Mouse (Mus musculus): ENCODE measurements at regions not wholly inside any gene's neighbourhood (a gene's known extent, or its start where the extent isn't known, plus 50 kb on each side); places are given as distances from the start of the nearest gene placed in this dataset.

DNA sequence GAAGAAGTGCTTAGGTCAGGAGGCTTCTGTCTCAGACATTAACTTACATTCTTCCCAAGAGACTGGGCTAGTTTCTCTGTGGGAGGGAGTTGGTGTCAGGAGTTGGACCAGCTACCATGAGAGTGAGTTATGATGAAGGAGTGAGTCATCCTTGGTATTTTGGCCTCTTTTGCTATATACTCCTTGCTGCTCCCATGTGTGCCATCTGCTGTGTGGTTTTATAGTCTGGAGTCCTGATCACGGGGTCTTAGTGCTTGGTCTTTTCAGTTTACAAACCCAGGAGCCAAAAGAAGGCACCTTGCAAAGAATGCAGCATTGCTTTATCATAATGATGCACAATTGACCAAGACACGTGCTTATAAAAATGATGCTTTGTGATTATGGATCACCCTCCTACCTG, 56.6 kb downstream of the Zfp503 start:
- WGBS: 70% methylated on average over 2 of the region's 2 CpGs
- Histone ChIP-seq H3K4me3 (replicated peaks; ENCODE audit: low read depth, low read length) (no peak overlapping the region), H3K4me2 (ENCODE audit: low read length) (no peak overlapping the region), H3K9me3 (replicated peaks; ENCODE audit: low read length) (no peaks in the 10 kb centered on the region), H3K27me3 (ENCODE audit: insufficient read depth, low read length) (no peaks in the 10 kb centered on the region), H3K9ac (ENCODE audit: low read depth, low read length) (no peak overlapping the region), H3K36me3 (ENCODE audit: insufficient read depth, low read length) (no peaks in the 10 kb centered on the region), H3K27ac (no peak overlapping the region), H3K4me1 (replicated peaks; ENCODE audit: insufficient read depth, low read length) (no peaks in the 10 kb centered on the region)
- TF ChIP-seq CTCF (IDR thresholded peaks at IDR 0.05; ENCODE audit: low read depth): no peak
- ATAC-seq (replicated peaks; ENCODE audit: low FRiP score, low read depth): no peak
- DNase-seq (ENCODE audit: low spot score): peak; percentile 18

DNA sequence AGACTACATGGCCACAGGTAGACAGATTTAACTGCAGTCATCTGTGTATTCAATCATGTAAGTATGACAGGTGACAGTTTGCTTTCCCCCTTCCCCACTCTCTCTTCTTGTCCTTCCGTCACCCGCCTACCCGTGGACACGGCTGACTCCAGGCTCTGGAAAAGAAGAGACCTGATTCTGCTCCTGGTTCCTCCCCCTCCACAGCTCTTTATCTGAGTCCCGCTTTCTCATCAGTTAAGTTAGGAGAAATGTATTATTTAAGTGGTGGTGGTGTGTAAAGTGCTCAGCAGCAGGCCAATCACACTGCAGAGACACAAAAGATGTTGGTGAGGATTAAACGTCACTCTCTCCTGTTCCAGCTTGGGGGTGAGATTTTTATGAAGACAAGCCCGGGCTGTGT, 57.5 kb downstream of the Zfp503 start:
- no peak for DNase-seq (ENCODE audit: low spot score)
- TF ChIP-seq CTCF (IDR thresholded peaks at IDR 0.05; ENCODE audit: low read depth): no peak

GRCm38 (mm10) chr14:21929048-21929447, 60.4 kb downstream of the Zfp503 start:
- H3K9ac ChIP-seq (ENCODE audit: low read depth, low read length): no peak overlapping the region
- no peaks in the 10 kb centered on the region for H3K27me3 ChIP-seq (ENCODE audit: insufficient read depth, low read length)
- H3K4me2 ChIP-seq (ENCODE audit: low read length): no peak overlapping the region
- H3K4me1 ChIP-seq (replicated peaks; ENCODE audit: insufficient read depth, low read length): no peaks in the 10 kb centered on the region
- ATAC-seq (replicated peaks; ENCODE audit: low FRiP score, low read depth) (no peak), DNase-seq (ENCODE audit: low spot score) (no peak)
- WGBS: 89% methylated on average over 5 of the region's 5 CpGs
- no peaks in the 10 kb centered on the region for H3K9me3 ChIP-seq (replicated peaks; ENCODE audit: low read length)
- no peak overlapping the region for H3K4me3 ChIP-seq (replicated peaks; ENCODE audit: low read depth, low read length)
- H3K27ac ChIP-seq: no peak overlapping the region
- H3K36me3 ChIP-seq (ENCODE audit: insufficient read depth, low read length): no peaks in the 10 kb centered on the region
- TF ChIP-seq CTCF (IDR thresholded peaks at IDR 0.05; ENCODE audit: low read depth): no peak

More for the DNA sequence above, 57.5 kb downstream of the Zfp503 start:
- WGBS: 58% methylated on average over 7 of the region's 7 CpGs
- Histone ChIP-seq H3K27ac (no peak overlapping the region), H3K4me2 (ENCODE audit: low read length) (no peak overlapping the region), H3K9me3 (replicated peaks; ENCODE audit: low read length) (no peaks in the 10 kb centered on the region), H3K9ac (ENCODE audit: low read depth, low read length) (no peak overlapping the region), H3K27me3 (ENCODE audit: insufficient read depth, low read length) (no peaks in the 10 kb centered on the region), H3K36me3 (ENCODE audit: insufficient read depth, low read length) (no peaks in the 10 kb centered on the region), H3K4me1 (replicated peaks; ENCODE audit: insufficient read depth, low read length) (no peaks in the 10 kb centered on the region), H3K4me3 (replicated peaks; ENCODE audit: low read depth, low read length) (no peak overlapping the region)
- ATAC-seq (replicated peaks; ENCODE audit: low FRiP score, low read depth): no peak

GRCm38 (mm10) chr14:21916671-21917070, 67.9 kb upstream of the Comtd1 start:
- H3K9ac ChIP-seq (ENCODE audit: low read depth, low read length): no peak overlapping the region
- WGBS: 83% methylated on average over 3 of the region's 3 CpGs
- no peaks in the 10 kb centered on the region for H3K9me3 ChIP-seq (replicated peaks; ENCODE audit: low read length)
- no peak overlapping the region for H3K4me3 ChIP-seq (replicated peaks; ENCODE audit: low read depth, low read length)
- no peak overlapping the region for H3K27ac ChIP-seq
- H3K4me2 ChIP-seq (ENCODE audit: low read length): no peak overlapping the region
- no peak for TF ChIP-seq CTCF (IDR thresholded peaks at IDR 0.05; ENCODE audit: low read depth)
- H3K36me3 ChIP-seq (ENCODE audit: insufficient read depth, low read length): no peaks in the 10 kb centered on the region
- H3K4me1 ChIP-seq (replicated peaks; ENCODE audit: insufficient read depth, low read length): no peaks in the 10 kb centered on the region
- ATAC-seq (replicated peaks; ENCODE audit: low FRiP score, low read depth) (no peak), DNase-seq (ENCODE audit: low spot score) (no peak)
- H3K27me3 ChIP-seq (ENCODE audit: insufficient read depth, low read length): no peaks in the 10 kb centered on the region

- Histone ChIP-seq H3K9ac (ENCODE audit: low read depth, low read length) (no peak overlapping the region), H3K4me3 (replicated peaks; ENCODE audit: low read depth, low read length) (0 out of 2 replicates have a peak overlapping the region, but pooled peaks have one; percentile 8), H3K36me3 (ENCODE audit: insufficient read depth, low read length) (no peaks in the 10 kb centered on the region), H3K4me1 (replicated peaks; ENCODE audit: insufficient read depth, low read length) (peaks cover 18% of the 10 kb centered on the region; the same call in 1 of the 2 replicates), H3K27me3 (ENCODE audit: insufficient read depth, low read length) (no peaks in the 10 kb centered on the region), H3K9me3 (replicated peaks; ENCODE audit: low read length) (no peaks in the 10 kb centered on the region), H3K4me2 (ENCODE audit: low read length) (peak overlapping the region; percentile 54), H3K27ac (0 out of 2 replicates have a peak overlapping the region, but pooled peaks have one; percentile 38)
- WGBS: 22% methylated on average over 18 of the region's 18 CpGs
- no peak for TF ChIP-seq CTCF (IDR thresholded peaks at IDR 0.05; ENCODE audit: low read depth)
- ATAC-seq (replicated peaks; ENCODE audit: low FRiP score, low read depth): no peak
- DNase-seq (ENCODE audit: low spot score): peak; percentile 87
Measured at GRCm38 (mm10) chr14:21904498-21905395, 56.0 kb upstream of the Comtd1 start.

DNA sequence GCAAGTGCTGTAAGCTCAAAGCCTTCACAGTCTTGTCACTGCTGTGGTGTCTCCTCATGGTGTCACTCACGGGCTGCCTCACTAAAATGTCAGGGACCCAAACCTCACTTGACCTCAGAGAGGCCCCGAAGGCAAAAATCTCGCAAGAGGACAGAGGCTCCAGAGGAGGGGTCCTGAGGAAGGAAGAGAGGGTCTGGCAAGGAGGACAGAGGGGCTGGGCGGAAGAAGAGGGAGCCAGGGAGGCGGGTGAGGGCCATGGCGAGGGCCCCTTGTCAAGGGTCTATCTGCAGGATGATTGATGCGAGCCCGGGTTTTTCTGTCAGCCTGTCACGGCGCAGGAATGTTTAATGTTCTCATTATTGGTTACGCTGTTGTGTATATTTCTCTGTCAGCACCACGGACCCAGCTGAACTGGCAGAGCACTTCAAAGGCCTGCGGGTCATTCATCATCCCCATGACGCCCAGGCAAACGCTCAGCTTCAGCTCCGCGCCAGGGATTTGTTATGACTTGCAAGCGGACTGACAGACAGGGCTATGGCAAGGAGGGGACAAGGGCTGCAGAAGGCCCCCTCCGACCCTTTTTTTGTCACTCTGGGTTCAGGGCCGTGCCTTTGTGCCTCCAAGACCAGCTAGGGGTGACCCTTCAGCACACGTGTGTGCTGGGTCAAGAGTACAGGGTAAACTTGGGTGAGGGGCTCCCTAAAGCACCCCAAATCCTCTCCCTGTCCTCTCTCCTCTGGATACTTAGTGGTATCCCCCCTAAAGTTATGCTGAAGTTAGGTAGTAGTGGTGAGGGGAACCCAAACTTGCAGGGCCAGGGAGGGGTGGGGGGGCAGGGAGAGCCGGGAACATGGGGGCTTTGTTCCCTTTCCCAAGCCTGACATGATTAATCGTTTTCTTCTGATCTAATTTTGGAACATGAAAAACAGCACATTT, 55.1 kb upstream of the Comtd1 start:
- ATAC-seq (replicated peaks; ENCODE audit: low FRiP score, low read depth): peak; percentile 77
- peak; percentile 53 for TF ChIP-seq CTCF (IDR thresholded peaks at IDR 0.05; ENCODE audit: low read depth)
- no peaks in the 10 kb centered on the region for H3K27me3 ChIP-seq (ENCODE audit: insufficient read depth, low read length)
- H3K4me3 ChIP-seq (replicated peaks; ENCODE audit: low read depth, low read length): peak overlapping the region; percentile 8; the same call in 1 of the 2 replicates
- no peaks in the 10 kb centered on the region for H3K36me3 ChIP-seq (ENCODE audit: insufficient read depth, low read length)
- DNase-seq (ENCODE audit: low spot score): peak; percentile 93
- 5% methylated on average over 23 of the region's 23 CpGs for WGBS
- H3K9me3 ChIP-seq (replicated peaks; ENCODE audit: low read length): no peaks in the 10 kb centered on the region
- peak overlapping the region; percentile 77 for H3K27ac ChIP-seq
- H3K9ac ChIP-seq (ENCODE audit: low read depth, low read length): peak overlapping the region; percentile 35; the same call in 1 of the 2 replicates
- peak overlapping the region; percentile 54 for H3K4me2 ChIP-seq (ENCODE audit: low read length)
- H3K4me1 ChIP-seq (replicated peaks; ENCODE audit: insufficient read depth, low read length): peaks cover 18% of the 10 kb centered on the region; the same call in 1 of the 2 replicates

Data from kidney, postnatal 0 days (tissue).